Comparison of ENCODE assay signal across 20 mouse cellular contexts in the genomic region with DNA sequence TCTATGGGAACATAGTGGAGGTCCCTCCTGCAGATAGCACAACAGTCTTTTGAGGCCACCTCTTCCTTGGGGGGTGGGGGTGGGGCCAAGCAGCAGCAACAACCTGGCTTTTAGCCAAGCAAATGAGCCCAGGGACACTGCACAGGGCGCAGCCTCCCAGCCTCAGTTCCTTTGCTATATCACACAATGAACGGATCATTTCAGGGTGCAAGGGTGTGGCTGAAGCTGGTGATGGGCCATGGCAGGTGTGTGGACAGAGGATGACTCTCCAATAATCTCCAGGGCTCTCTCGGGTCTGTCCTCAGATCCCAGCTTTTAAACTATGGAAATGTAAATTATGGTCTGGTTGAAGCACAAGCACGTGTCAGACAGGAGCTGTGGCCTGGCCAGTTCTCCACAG. TPM values are rescaled to one million over a fixed set of nuclear protein-coding genes. Genes with fewer than 3 reads are reported as not detected.
DNase-seq lines count a peak whose midpoint lies in the region; ATAC-seq and TF ChIP-seq lines count a peak whose summit lies in the region.
"Had no signal": no experiment of that assay in that cellular context is flagged by ENCODE, and none has a peak within 500 bp of the region (broad histone marks: within the 10 kb centered on the region; RNA-seq: fewer than 3 reads in every experiment).

No protein-coding gene starts in this region.

- 50% methylated on average over 4 of the region's 4 CpGs for WGBS in heart, embryonic 11.5 days (ENCODE audit: insufficient replicate concordance)
- WGBS in intestine, embryonic 16.5 days: 50% methylated on average over 4 of the region's 4 CpGs
- 22% methylated on average over 4 of the region's 4 CpGs for WGBS in liver, embryonic 16.5 days (ENCODE audit: insufficient replicate concordance)

- no peak overlapping the region for H3K4me2 ChIP-seq in heart, embryonic 11.5 days
- no peak overlapping the region for H3K4me2 ChIP-seq in intestine, embryonic 16.5 days (ENCODE audit: low read depth, low read length)
- H3K4me2 ChIP-seq in liver, embryonic 16.5 days (ENCODE audit: low read depth, low read length): no peak overlapping the region
- H3K4me2 ChIP-seq: forebrain, embryonic 13.5 days; midbrain, embryonic 12.5 days had no signal

- no peak for TF ChIP-seq CTCF in G1E (IDR thresholded peaks at IDR 0.05; ENCODE audit: low read depth, low read length)

- no peak for DNase-seq in heart, postnatal 4 days
- DNase-seq in G1E (ENCODE audit: low spot score): peak; percentile 47
- DNase-seq in cerebellum, adult 11-12 months: no peak
- no peak for DNase-seq in heart, postnatal 25 days (ENCODE audit: low spot score)
- no peak for DNase-seq in right cerebral cortex, postnatal 10 days (ENCODE audit: low spot score in 2 of 2)
- DNase-seq: adrenal gland, postnatal 36 days; cerebellum, adult 9-10 months; kidney, postnatal 14 days; layer of hippocampus, adult 9-11 months; lung, postnatal 36 days; retina, postnatal 1 day; thymus, adult 18-20 months had no signal

- H3K4me1 ChIP-seq in heart, embryonic 11.5 days (ENCODE audit: control insufficient read depth, insufficient read depth, low read length): peaks cover 3% of the 10 kb centered on the region; the same call in 1 of the 2 replicates
- peaks cover 77% of the 10 kb centered on the region for H3K4me1 ChIP-seq in G1E (ENCODE audit: insufficient read depth, low read depth, low read length)
- H3K4me1 ChIP-seq in intestine, embryonic 16.5 days (ENCODE audit: control insufficient read depth, insufficient read depth, low read length): peaks cover 12% of the 10 kb centered on the region; the same call in 1 of the 2 replicates
- peaks cover 42% of the 10 kb centered on the region for H3K4me1 ChIP-seq in liver, embryonic 16.5 days (ENCODE audit: control insufficient read depth, low read depth, low read length)

- H3K4me3 ChIP-seq in heart, embryonic 11.5 days (ENCODE audit: low read depth, low read length): no peak overlapping the region
- H3K4me3 ChIP-seq in G1E (ENCODE audit: low read depth, low read length): 0 out of 2 replicates have a peak overlapping the region, but pooled peaks have one; percentile 3
- no peak overlapping the region for H3K4me3 ChIP-seq in intestine, embryonic 16.5 days (ENCODE audit: low read length)
- no peak overlapping the region for H3K4me3 ChIP-seq in liver, embryonic 16.5 days (ENCODE audit: low read depth, low read length)
- H3K4me3 ChIP-seq: forebrain, embryonic 13.5 days; midbrain, embryonic 12.5 days had no signal

- H3K27me3 ChIP-seq in heart, embryonic 11.5 days (ENCODE audit: control insufficient read depth, insufficient read depth, low read length): no peaks in the 10 kb centered on the region
- peaks cover 17% of the 10 kb centered on the region; the same call in 1 of the 2 replicates for H3K27me3 ChIP-seq in G1E (ENCODE audit: insufficient read depth, low read length)
- H3K27me3 ChIP-seq in intestine, embryonic 16.5 days (replicated peaks; ENCODE audit: control insufficient read depth, insufficient read depth, low read length): no peaks in the 10 kb centered on the region
- H3K27me3 ChIP-seq in liver, embryonic 16.5 days (ENCODE audit: control insufficient read depth, insufficient read depth, low read depth, low read length): no peaks in the 10 kb centered on the region
- H3K27me3 ChIP-seq: midbrain, embryonic 12.5 days; Patski had no signal

- no peak overlapping the region for H3K9ac ChIP-seq in heart, embryonic 11.5 days (ENCODE audit: low read depth, low read length)
- H3K9ac ChIP-seq in intestine, embryonic 16.5 days (ENCODE audit: low read depth, low read length): no peak overlapping the region
- H3K9ac ChIP-seq in liver, embryonic 16.5 days (ENCODE audit: low read depth, low read length): no peak overlapping the region
- H3K9ac ChIP-seq: forebrain, embryonic 13.5 days; midbrain, embryonic 12.5 days had no signal

- no peaks in the 10 kb centered on the region for H3K36me3 ChIP-seq in heart, embryonic 11.5 days (ENCODE audit: control insufficient read depth, insufficient read depth, low read length)
- no peaks in the 10 kb centered on the region for H3K36me3 ChIP-seq in G1E (replicated peaks)
- H3K36me3 ChIP-seq in intestine, embryonic 16.5 days (ENCODE audit: control insufficient read depth, insufficient read depth, low read length): no peaks in the 10 kb centered on the region
- no peaks in the 10 kb centered on the region for H3K36me3 ChIP-seq in liver, embryonic 16.5 days (ENCODE audit: control insufficient read depth, insufficient read depth)
- H3K36me3 ChIP-seq: midbrain, embryonic 12.5 days had no signal

- ATAC-seq in heart, embryonic 11.5 days (replicated peaks; ENCODE audit: insufficient number of reproducible peaks, low FRiP score, low TSS enrichment): 0 out of 2 replicates have a peak, but pooled peaks have one; percentile 47
- ATAC-seq in G1E (ENCODE audit: extremely low read depth, insufficient number of reproducible peaks, low FRiP score, poor library complexity, severe bottlenecking): no peak
- ATAC-seq in intestine, embryonic 16.5 days: peak; percentile 79
- peak; percentile 74 for ATAC-seq in liver, embryonic 16.5 days (ENCODE audit: low read depth)
- ATAC-seq: activated CD4-positive, CD25-positive, alpha-beta regulatory T cell, adult 4 months; forebrain, embryonic 13.5 days; inflammation-experienced regulatory T-cells, adult 6 months; Patski had no signal

- no peak overlapping the region for H3K27ac ChIP-seq in heart, embryonic 11.5 days (ENCODE audit: low read depth, low read length)
- H3K27ac ChIP-seq in intestine, embryonic 16.5 days (ENCODE audit: low read length): no peak overlapping the region
- H3K27ac ChIP-seq in liver, embryonic 16.5 days (ENCODE audit: low read length): no peak overlapping the region
- H3K27ac ChIP-seq: forebrain, embryonic 13.5 days; midbrain, embryonic 12.5 days had no signal

- intact Hi-C loops in heart, postnatal 25 days (cut with DNase I): no loop called here

- H3K9me3 ChIP-seq in heart, embryonic 11.5 days (replicated peaks; ENCODE audit: control insufficient read depth, low read length): no peaks in the 10 kb centered on the region
- H3K9me3 ChIP-seq in G1E (replicated peaks): no peaks in the 10 kb centered on the region
- no peaks in the 10 kb centered on the region for H3K9me3 ChIP-seq in intestine, embryonic 16.5 days (ENCODE audit: control insufficient read depth, low read length)
- H3K9me3 ChIP-seq in liver, embryonic 16.5 days (replicated peaks; ENCODE audit: control insufficient read depth, low read length): no peaks in the 10 kb centered on the region
- H3K9me3 ChIP-seq: forebrain, embryonic 13.5 days; midbrain, embryonic 12.5 days had no signal

RNA-seq across cellular contexts. Expression of a gene that starts 47.4 kb away (rescaled TPM):
- polyA plus RNA-seq in heart, embryonic 11.5 days (2014; fragmentation: Nextera tagmentation; extraction: Ambion mirVana): 16.0 and 16.7 TPM in 2 replicates
- 10 to 100 TPM; 12.0 to 13.5 TPM for total RNA-seq in heart, postnatal 4 days (2021)
- total RNA-seq in G1E (2014; fragmentation: Nextera tagmentation) (39.2 and 45.3 TPM in 2 replicates), G1E (2017) (13.5 and 13.9 TPM in 2 replicates)
- 19.8 and 23.4 TPM in 2 replicates for polyA plus RNA-seq in G1E (2012)
- polyA plus RNA-seq in intestine, embryonic 16.5 days (2015; fragmentation: Nextera tagmentation; extraction: Ambion mirVana): 28.6 and 34.2 TPM in 2 replicates
- 3.9 and 4.3 TPM in 2 replicates for polyA plus RNA-seq in liver, embryonic 16.5 days (2015; fragmentation: Nextera tagmentation; extraction: Ambion mirVana)
- 1 to 10 TPM; 4.4 TPM for total RNA-seq in heart, postnatal 25 days (2021)

RNA-seq across cellular contexts. Expression of a gene that starts 55.5 kb away (rescaled TPM):
- polyA plus RNA-seq in heart, embryonic 11.5 days (2014; fragmentation: Nextera tagmentation; extraction: Ambion mirVana): 53.6 and 61.3 TPM in 2 replicates
- 10 to 100 TPM; 21.7 to 25.9 TPM for total RNA-seq in heart, postnatal 4 days (2021)
- total RNA-seq in G1E (2014; fragmentation: Nextera tagmentation): 19.1 and 20.9 TPM in 2 replicates
- total RNA-seq in G1E (2017): 30.9 and 34.7 TPM in 2 replicates
- 26.5 and 29.7 TPM in 2 replicates for polyA plus RNA-seq in G1E (2012)
- 84.5 and 88.4 TPM in 2 replicates for polyA plus RNA-seq in intestine, embryonic 16.5 days (2015; fragmentation: Nextera tagmentation; extraction: Ambion mirVana)
- 24.8 and 25.0 TPM in 2 replicates for polyA plus RNA-seq in liver, embryonic 16.5 days (2015; fragmentation: Nextera tagmentation; extraction: Ambion mirVana)
- total RNA-seq in heart, postnatal 25 days (2021): 10 to 100 TPM; 13.9 to 14.6 TPM
